Mouse (Mus musculus) v-Abl transformed pro-B cells (cell line): ENCODE measurements around the gene Lce6a.

Experiments
- in situ Hi-C, 2 experiments: fragments of 400-800 bp; cut with MboI; formaldehyde crosslinking; loops; one replicate each; pipeline ENCODE4 v1.15.1; 2025; ENCODE audit not compliant: unreplicated experiment in 2 of 2

Lce6a gene

GRCm38 (mm10) chr3:92621560-92621959 is at the start of gene Lce6a:
Gene Lce6a, minus strand, starts transcription at chr3:92621660.
- in situ Hi-C loops = loop anchor here in 1 of 2 experiments (25.0 kb wide), 1 partner anchor 484 kb away; the partner anchor contains the start of gene Lelp1

GRCm38 (mm10) chr3:92670215-92670614 is 48.8 kb upstream of the Lce6a start, which contains the start of gene Lce1a2:
Gene Lce1a2, minus strand, starts transcription at chr3:92670315.
- in situ Hi-C loops = no loop called here

- in situ Hi-C loops = no loop called here
These were observed 35.4 kb upstream of the Lce6a start, which contains the start of gene Lce1b for GRCm38 (mm10) chr3:92656826-92657225. Gene Lce1b, minus strand, starts transcription at chr3:92656926.

- in situ Hi-C loops = no loop called here
These were observed 26.7 kb upstream of the Lce6a start, which contains the start of gene Lce1a1 for GRCm38 (mm10) chr3:92648207-92648606. Gene Lce1a1, minus strand, starts transcription at chr3:92648307.

- in situ Hi-C loops = no loop called here
These were observed 18.4 kb upstream of the Lce6a start for GRCm38 (mm10) chr3:92639854-92640253.

GRCm38 (mm10) chr3:92638653-92638991 is 17.2 kb upstream of the Lce6a start:
- in situ Hi-C loops = no loop called here

GRCm38 (mm10) chr3:92637745-92638652 is 16.5 kb upstream of the Lce6a start:
- in situ Hi-C loops = no loop called here

- in situ Hi-C loops = loop anchor here in 1 of 2 experiments (25.0 kb wide), 1 partner anchor 473 kb away; the partner anchor contains the start of gene Lelp1
These were observed 11.7 kb downstream of the Lce6a start for GRCm38 (mm10) chr3:92609804-92610203.

- in situ Hi-C loops = loop anchor here in 1 of 2 experiments (25.0 kb wide), 1 partner anchor 470 kb away; the partner anchor contains the start of gene Lelp1
These were observed 14.1 kb downstream of the Lce6a start, which contains the start of gene 2210017I01Rik for GRCm38 (mm10) chr3:92607392-92607791. Gene 2210017I01Rik, minus strand, starts transcription at chr3:92607492.

- in situ Hi-C loops = loop anchor here in 1 of 2 experiments (25.0 kb wide), 1 partner anchor 465 kb away; the partner anchor contains the start of gene Lelp1
These were observed 19.3 kb downstream of the Lce6a start for GRCm38 (mm10) chr3:92602169-92602568.

GRCm38 (mm10) chr3:92600456-92600855 is 21.0 kb downstream of the Lce6a start:
- in situ Hi-C loops = loop anchor here in 1 of 2 experiments (25.0 kb wide), 1 partner anchor 463 kb away; the partner anchor contains the start of gene Lelp1

- in situ Hi-C loops = loop anchor here (10.0 to 25.0 kb wide), 2 partner anchors 445 to 463 kb away; partner anchors contain the start of gene Lelp1 (in 1 of the 2)
These were observed 21.5 kb downstream of the Lce6a start for GRCm38 (mm10) chr3:92599973-92600372.

GRCm38 (mm10) chr3:92598429-92598828 is 23.0 kb downstream of the Lce6a start:
- in situ Hi-C loops = loop anchor here in 1 of 2 experiments (10.0 kb wide), 1 partner anchor 444 kb away; no protein-coding TSS in a partner anchor

GRCm38 (mm10) chr3:92588858-92589257 is 32.6 kb downstream of the Lce6a start, which contains the start of gene Smcp:
Gene Smcp, minus strand, starts transcription at chr3:92588997.
- in situ Hi-C loops = no loop called here

- in situ Hi-C loops = no loop called here
These were observed 34.3 kb downstream of the Lce6a start for GRCm38 (mm10) chr3:92587190-92587589.

- in situ Hi-C loops = no loop called here
These were observed 36.4 kb downstream of the Lce6a start for GRCm38 (mm10) chr3:92585055-92585454.

GRCm38 (mm10) chr3:92583164-92583826 is 38.2 kb downstream of the Lce6a start:
- in situ Hi-C loops = no loop called here

- in situ Hi-C loops = no loop called here
These were observed 42.0 kb downstream of the Lce6a start for GRCm38 (mm10) chr3:92579508-92579907.

- in situ Hi-C loops = no loop called here
These were observed 42.6 kb downstream of the Lce6a start for GRCm38 (mm10) chr3:92578652-92579413.
